Mouse (Mus musculus): ENCODE results near the gene Fyn.
A peak's percentile ranks its signal among the peaks of the same experiment; 100 is the strongest.

The Fyn gene

GRCm38 (mm10) chr10:39450356-39450755, 81.7 kb downstream of the Fyn start:
- peak; percentile 27 to 36 for DNase-seq

GRCm38 (mm10) chr10:39451065-39451464, 82.4 kb downstream of the Fyn start:
- peak; percentile 59 to 65 for DNase-seq

GRCm38 (mm10) chr10:39451918-39452624, 83.4 kb downstream of the Fyn start:
- DNase-seq = no peak

- DNase-seq = no peak
Observed at GRCm38 (mm10) chr10:39455344-39455743, 86.7 kb downstream of the Fyn start.

GRCm38 (mm10) chr10:39455857-39456620, 87.4 kb downstream of the Fyn start:
- no peak for DNase-seq

GRCm38 (mm10) chr10:39456776-39457175, 88.1 kb downstream of the Fyn start:
- no peak for DNase-seq

- DNase-seq = no peak
Observed at GRCm38 (mm10) chr10:39457281-39457680, 88.6 kb downstream of the Fyn start.

- no peak for DNase-seq
Observed at GRCm38 (mm10) chr10:39458766-39459699, 90.4 kb downstream of the Fyn start.

GRCm38 (mm10) chr10:39460621-39461020, 92.0 kb downstream of the Fyn start:
- DNase-seq = no peak

GRCm38 (mm10) chr10:39461909-39462308, 93.3 kb downstream of the Fyn start:
- DNase-seq = no peak

GRCm38 (mm10) chr10:39462711-39463110, 94.1 kb downstream of the Fyn start:
- no peak for DNase-seq

- DNase-seq = no peak
Observed at GRCm38 (mm10) chr10:39464383-39464782, 95.7 kb downstream of the Fyn start.

- peak; percentile 75 to 90 for DNase-seq
Observed at GRCm38 (mm10) chr10:39467317-39467716, 98.7 kb downstream of the Fyn start.

- no peak for DNase-seq
Observed at GRCm38 (mm10) chr10:39467821-39468220, 99.2 kb downstream of the Fyn start.

- no peak for DNase-seq
Observed at GRCm38 (mm10) chr10:39468576-39468975, 99.9 kb downstream of the Fyn start.

- no peak for DNase-seq
Observed at GRCm38 (mm10) chr10:39469341-39469740, 100.7 kb downstream of the Fyn start.

GRCm38 (mm10) chr10:39470321-39470720, 101.7 kb downstream of the Fyn start:
- peak in 1 of 2 experiments; percentile 49 for DNase-seq

GRCm38 (mm10) chr10:39471040-39471713, 102.5 kb downstream of the Fyn start:
- DNase-seq = no peak

GRCm38 (mm10) chr10:39471714-39472531, 103.3 kb downstream of the Fyn start:
- DNase-seq = peak in 1 of 2 experiments; percentile 53

GRCm38 (mm10) chr10:39472923-39473322, 104.3 kb downstream of the Fyn start:
- no peak for DNase-seq

- no peak for DNase-seq
Observed at GRCm38 (mm10) chr10:39479361-39479760, 110.7 kb downstream of the Fyn start.

Data from lung, postnatal 4 days (tissue).